Mouse (Mus musculus): ENCODE measurements around the gene Fbf1. TPM values are rescaled to one million over a fixed set of nuclear protein-coding genes. Genes with fewer than 3 reads are reported as not detected.

Fbf1 gene
- total RNA-seq, 2 experiments from 2014 or later, result 26.5 to 34.4 TPM

Other genes starting within 250 kb of the Fbf1 start
- 10 to 100 TPM; 38.0 to 38.1 TPM for gene Sap30bp, start 234.9 kb downstream of the Fbf1 start, total RNA-seq (2021)
- 10 to 100 TPM; 17.8 to 24.5 TPM for gene Recql5, start 234.7 kb downstream of the Fbf1 start, total RNA-seq (2021)
- gene Itgb4, start 193.5 kb downstream of the Fbf1 start, total RNA-seq (2021), result 1 to 10 TPM; 3.1 to 4.7 TPM
- 10 to 100 TPM; 67.0 to 90.6 TPM for gene Galk1, start 155.4 kb downstream of the Fbf1 start, total RNA-seq (2021)
- gene H3f3b, start 140.2 kb downstream of the Fbf1 start, total RNA-seq (2021), result 100 to 1,000 TPM; 401 to 426 TPM
- 10 to 100 TPM; 21.0 to 26.0 TPM for gene Unk, start 137.8 kb downstream of the Fbf1 start, total RNA-seq (2021)
- 1 to 10 TPM; 2.3 to 2.7 TPM for gene Unc13d, start 90.2 kb downstream of the Fbf1 start, total RNA-seq (2021)
- 100 to 1,000 TPM; 103 to 110 TPM for gene Wbp2, start 81.2 kb downstream of the Fbf1 start, total RNA-seq (2021)
- gene Trim47, start 41.0 kb downstream of the Fbf1 start, total RNA-seq (2021), result 10 to 100 TPM; 23.2 to 24.5 TPM
- 1 to 10 TPM; 6.3 to 8.1 TPM for gene Trim65, start 37.0 kb downstream of the Fbf1 start, total RNA-seq (2021)
- gene Mrpl38, start 29.3 kb downstream of the Fbf1 start, total RNA-seq (2021), result 10 to 100 TPM; 86.8 to 94.1 TPM
- gene Ten1, start 30.7 kb upstream of the Fbf1 start, total RNA-seq (2021), result 10 to 100 TPM; 17.8 to 24.4 TPM
- gene Acox1, start 30.9 kb upstream of the Fbf1 start, total RNA-seq (2021), result 100 to 1,000 TPM; 177 to 242 TPM
- gene Evpl, start 69.9 kb upstream of the Fbf1 start, total RNA-seq (2021), result 1 to 10 TPM; 1.4 to 1.7 TPM
- gene Srp68, start 106.1 kb upstream of the Fbf1 start, total RNA-seq (2021), result 10 to 100 TPM; 63.3 to 64.9 TPM
- under 1 TPM; 0.15 to 0.36 TPM for gene Galr2, start 112.8 kb upstream of the Fbf1 start, total RNA-seq (2021)
- gene Exoc7, start 139.1 kb upstream of the Fbf1 start, total RNA-seq (2021), result 10 to 100 TPM; 57.0 to 70.2 TPM
- under 1 TPM; 0.18 to 0.30 TPM for gene Foxj1, start 167.2 kb upstream of the Fbf1 start, total RNA-seq (2021)
- gene Rnf157, start 244.9 kb upstream of the Fbf1 start, total RNA-seq (2021), result 10 to 100 TPM; 11.2 to 16.5 TPM

All from adrenal gland, postnatal 10 days (tissue).